Mouse (Mus musculus): ENCODE data around the gene Teddm2. TPM values are rescaled to one million over a fixed set of nuclear protein-coding genes. Genes with fewer than 3 reads are reported as not detected.

The Teddm2 gene
- 0.74 and 1.5 TPM in 2 replicates for polyA plus RNA-seq (2015; fragmentation: Nextera tagmentation; extraction: Ambion mirVana)

GRCm38 (mm10) chr1:153899731-153900380 is at the start of gene Teddm2, which contains the start of gene Glul:
TSS of gene Teddm2 (minus strand) at chr1:153900228.
TSS of gene Glul (plus strand) at chr1:153899944.

GRCm38 (mm10) chr1:153891442-153891841 is 8.6 kb downstream of the Teddm2 start, which contains the start of gene Teddm1a:
TSS of gene Teddm1a (plus strand) at chr1:153891742.

GRCm38 (mm10) chr1:153874045-153874444 is 26.0 kb downstream of the Teddm2 start, which contains the start of gene Teddm1b:
TSS of gene Teddm1b (plus strand) at chr1:153874345.

GRCm38 (mm10) chr1:153844042-153844441 is 56.0 kb downstream of the Teddm2 start, which contains the start of gene Rgsl1:
TSS of gene Rgsl1 (minus strand) at chr1:153844142.

Small RNA genes within 50 kb of the gene (microRNA-seq; reads per million reads assigned to microRNA genes)
- gene Mir8114: 12.2 to 12.5 reads per million in 2 experiments

Other genes with a start within 250 kb of the Teddm2 start
- gene Rgs8, start 247.2 kb downstream of the Teddm2 start, polyA plus RNA-seq (2015; fragmentation: Nextera tagmentation; extraction: Ambion mirVana): 0.16 and 0.22 TPM in 2 replicates
- 11.1 and 12.6 TPM in 2 replicates for gene Rgs16, start 159.9 kb downstream of the Teddm2 start, polyA plus RNA-seq (2015; fragmentation: Nextera tagmentation; extraction: Ambion mirVana)
- gene Rnasel, start 150.8 kb downstream of the Teddm2 start, polyA plus RNA-seq (2015; fragmentation: Nextera tagmentation; extraction: Ambion mirVana): 9.7 and 10.2 TPM in 2 replicates
- 0.09 and 0.11 TPM in 2 replicates for gene Rgsl1, start 56.1 kb downstream of the Teddm2 start, polyA plus RNA-seq (2015; fragmentation: Nextera tagmentation; extraction: Ambion mirVana)
- gene Teddm1b, start 25.9 kb downstream of the Teddm2 start, polyA plus RNA-seq (2015; fragmentation: Nextera tagmentation; extraction: Ambion mirVana): 0.10 TPM in 1 of 2 replicates, not detected in the other
- gene Teddm1a, start 8.5 kb downstream of the Teddm2 start, polyA plus RNA-seq (2015; fragmentation: Nextera tagmentation; extraction: Ambion mirVana): not detected in 2 replicates
- gene Glul, start 284 bp downstream of the Teddm2 start, polyA plus RNA-seq (2015; fragmentation: Nextera tagmentation; extraction: Ambion mirVana): 107 and 133 TPM in 2 replicates